8 mouse cellular contexts compared by ENCODE assay signal in the genomic region with DNA sequence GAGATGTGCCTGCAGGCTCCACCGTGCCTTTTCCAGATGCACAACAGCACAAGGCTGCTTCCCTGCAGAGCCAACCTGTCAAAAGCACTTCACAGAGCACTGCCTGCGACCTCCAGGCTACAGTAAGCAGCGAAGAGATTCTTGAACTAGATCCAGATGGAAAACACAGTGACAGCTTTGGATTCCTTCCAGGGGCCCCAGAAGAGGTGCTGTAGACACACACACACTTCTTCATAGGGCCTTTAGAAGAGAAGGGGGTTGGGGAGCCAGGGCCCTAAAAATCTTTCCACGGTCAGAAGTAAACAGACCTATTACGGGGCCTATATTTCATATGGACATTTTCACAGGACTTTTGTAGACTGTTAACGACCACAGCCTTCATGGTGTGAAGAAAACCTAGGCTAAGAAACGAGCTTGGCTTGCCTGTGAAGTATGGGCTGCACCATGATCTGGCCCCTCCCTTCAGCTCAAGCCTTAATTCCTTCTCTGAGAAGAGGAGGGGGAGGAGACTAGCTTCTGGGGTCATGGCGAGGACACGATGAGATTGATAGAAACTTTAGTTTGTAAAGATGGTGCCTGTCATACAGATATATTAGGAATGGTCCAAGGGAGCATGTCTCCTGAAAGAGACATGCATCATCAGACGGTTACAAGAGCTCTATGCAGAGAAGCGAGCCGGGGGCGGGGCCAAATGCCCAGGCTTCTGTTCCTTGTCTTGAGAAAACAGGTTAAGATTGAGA.
A peak's percentile ranks its signal among the peaks of the same experiment; 100 is the strongest.
DNase-seq lines count a peak whose midpoint lies in the region; ATAC-seq and TF ChIP-seq lines count a peak whose summit lies in the region.

No protein-coding gene starts in this region.

- H3K4me1 ChIP-seq in intestine, embryonic 16.5 days (ENCODE audit: control insufficient read depth, insufficient read depth, low read length), result peaks cover 12% of the 10 kb centered on the region; the same call in 1 of the 2 replicates
- H3K4me1 ChIP-seq in cerebellum, adult 2 months (ENCODE audit: control insufficient read depth, insufficient read depth, low read length), result no peaks in the 10 kb centered on the region

- WGBS in intestine, embryonic 16.5 days, result 39% methylated on average over 13 of the region's 13 CpGs
- WGBS in cerebellum, adult 2 months, result 43% methylated on average over 13 of the region's 13 CpGs

- ATAC-seq in intestine, embryonic 16.5 days, result peak; percentile 86

- no peak overlapping the region for H3K9ac ChIP-seq in intestine, embryonic 16.5 days (ENCODE audit: low read depth, low read length)

- H3K27ac ChIP-seq in intestine, embryonic 16.5 days (ENCODE audit: low read length), result peak overlapping the region; percentile 88
- H3K27ac ChIP-seq in cerebellum, adult 2 months (ENCODE audit: insufficient read depth, low read length), result no peak overlapping the region

- no peak overlapping the region for H3K4me3 ChIP-seq in intestine, embryonic 16.5 days (ENCODE audit: low read length)
- H3K4me3 ChIP-seq in cerebellum, adult 2 months (replicated peaks; ENCODE audit: insufficient read depth, low read depth, low read length), result no peak overlapping the region

- TF ChIP-seq POLR2A in cerebellum, adult 2 months (IDR thresholded peaks at IDR 0.05; ENCODE audit: borderline replicate concordance, insufficient read depth, low read length), result no peak

- H3K27me3 ChIP-seq in intestine, embryonic 16.5 days (replicated peaks; ENCODE audit: control insufficient read depth, insufficient read depth, low read length), result no peaks in the 10 kb centered on the region
- no peaks in the 10 kb centered on the region for H3K27me3 ChIP-seq in cerebellum, adult 2 months (ENCODE audit: control insufficient read depth, insufficient read depth, low read length)

- TF ChIP-seq CTCF in cerebellum, adult 2 months (IDR thresholded peaks at IDR 0.05; ENCODE audit: borderline replicate concordance, insufficient read depth, low read depth, low read length), result no peak

- H3K36me3 ChIP-seq in intestine, embryonic 16.5 days (ENCODE audit: control insufficient read depth, insufficient read depth, low read length), result no peaks in the 10 kb centered on the region

- 0 out of 2 replicates have a peak overlapping the region, but pooled peaks have one; percentile 0 for H3K4me2 ChIP-seq in intestine, embryonic 16.5 days (ENCODE audit: low read depth, low read length)

- peak; percentile 42 to 84 for DNase-seq in adrenal gland, adult (ENCODE audit: inconsistent age in 2 of 2, low spot score in 1 of 2)
- DNase-seq in adrenal gland, adult 18-20 months (ENCODE audit: low spot score in 2 of 2), result no peak
- DNase-seq in embryo, embryonic 9.5 days (ENCODE audit: extremely low spot score), result peak; percentile 34
- DNase-seq in lung, postnatal 14 days, result peak; percentile 68
- no peak for DNase-seq in thymus, postnatal 0 days (ENCODE audit: low spot score)
- no peak for DNase-seq in urinary bladder, postnatal 10 days (ENCODE audit: low spot score)
- no peak for DNase-seq in cerebellum, adult 2 months

- H3K9me3 ChIP-seq in intestine, embryonic 16.5 days (ENCODE audit: control insufficient read depth, low read length), result no peaks in the 10 kb centered on the region

Comparison
In these comparisons a context has a peak if more than half of its experiments do, and no peak if none do; other contexts are left out.
1. DNase-seq: peak in adrenal gland, adult (2 of 2), embryo, embryonic 9.5 days (single experiment) and lung, postnatal 14 days (single experiment); none in adrenal gland, adult 18-20 months (0 of 2), thymus, postnatal 0 days (single experiment), urinary bladder, postnatal 10 days (single experiment) and cerebellum, adult 2 months (0 of 2).